Mouse (Mus musculus): ENCODE data around the gene Zcchc14. TPM values are rescaled to one million over a fixed set of nuclear protein-coding genes. Genes with fewer than 3 reads are reported as not detected.

Gene Zcchc14
- polyA plus RNA-seq, 1 experiment, result 31.4 TPM

- no peaks in the 10 kb centered on the region for H3K27me3 ChIP-seq (replicated peaks; ENCODE audit: control insufficient read depth, insufficient read depth, low read length)
- H3K4me3 ChIP-seq (ENCODE audit: insufficient read depth, low read depth, low read length), result no peak overlapping the region
- DNase-seq, result no peak
- H3K4me1 ChIP-seq (ENCODE audit: control insufficient read depth, insufficient read depth, low read length), result peaks cover 19% of the 10 kb centered on the region
- H3K36me3 ChIP-seq (ENCODE audit: control insufficient read depth, insufficient read depth, low read length), result no peaks in the 10 kb centered on the region
- 71% methylated on average over 4 of the region's 4 CpGs for WGBS
- TF ChIP-seq POLR2A (IDR thresholded peaks at IDR 0.05; ENCODE audit: low read depth, low read length), result no peak
- no peak for TF ChIP-seq CTCF (conservative IDR thresholded peaks at IDR 0.05; ENCODE audit: insufficient read depth, insufficient read length, low read depth, low read length)
- H3K27ac ChIP-seq (ENCODE audit: insufficient read depth, low read depth, low read length), result no peak overlapping the region
These were observed 24.0 kb downstream of the Zcchc14 start for GRCm38 (mm10) chr8:121628681-121629080.

- WGBS, result 71% methylated on average over 8 of the region's 8 CpGs
- TF ChIP-seq POLR2A (IDR thresholded peaks at IDR 0.05; ENCODE audit: low read depth, low read length), result no peak
- TF ChIP-seq CTCF (conservative IDR thresholded peaks at IDR 0.05; ENCODE audit: insufficient read depth, insufficient read length, low read depth, low read length), result no peak
- Histone ChIP-seq H3K27ac (ENCODE audit: insufficient read depth, low read depth, low read length) (no peak overlapping the region), H3K4me1 (ENCODE audit: control insufficient read depth, insufficient read depth, low read length) (peaks cover 26% of the 10 kb centered on the region), H3K27me3 (replicated peaks; ENCODE audit: control insufficient read depth, insufficient read depth, low read length) (no peaks in the 10 kb centered on the region), H3K36me3 (ENCODE audit: control insufficient read depth, insufficient read depth, low read length) (no peaks in the 10 kb centered on the region), H3K4me3 (ENCODE audit: insufficient read depth, low read depth, low read length) (no peak overlapping the region)
- DNase-seq, result no peak
These were observed 29.7 kb downstream of the Zcchc14 start for GRCm38 (mm10) chr8:121623043-121623442.

DNA sequence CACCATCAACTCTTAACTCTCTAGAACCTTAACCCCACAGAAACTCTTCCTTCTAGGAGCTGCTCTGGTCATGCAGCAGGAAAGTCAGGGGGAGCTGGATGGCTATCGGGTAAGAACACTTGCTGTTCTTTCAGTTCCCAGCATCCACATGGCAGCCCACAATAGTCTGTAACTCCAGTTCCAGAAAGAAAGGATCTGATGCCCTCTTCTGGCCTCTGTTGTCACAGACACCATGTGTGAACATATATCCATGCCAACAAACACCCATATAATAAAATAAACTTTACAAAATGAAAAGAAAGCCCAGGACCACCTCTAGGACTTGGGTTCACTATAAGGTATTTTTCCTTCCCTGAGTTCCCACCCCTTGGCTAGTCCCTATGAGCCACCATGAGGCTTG is 30.8 kb downstream of the Zcchc14 start:
- H3K27ac ChIP-seq (ENCODE audit: insufficient read depth, low read depth, low read length), result no peak overlapping the region
- H3K4me1 ChIP-seq (ENCODE audit: control insufficient read depth, insufficient read depth, low read length), result peaks cover 26% of the 10 kb centered on the region
- WGBS, result 41% methylated on average over 1 of the region's 1 CpGs
- H3K4me3 ChIP-seq (ENCODE audit: insufficient read depth, low read depth, low read length), result no peak overlapping the region
- H3K36me3 ChIP-seq (ENCODE audit: control insufficient read depth, insufficient read depth, low read length), result no peaks in the 10 kb centered on the region
- peak; percentile 45 for DNase-seq
- no peaks in the 10 kb centered on the region for H3K27me3 ChIP-seq (replicated peaks; ENCODE audit: control insufficient read depth, insufficient read depth, low read length)
- no peak for TF ChIP-seq POLR2A (IDR thresholded peaks at IDR 0.05; ENCODE audit: low read depth, low read length)
- 0 out of 2 replicates have a peak, but pooled peaks have one; percentile 15 for TF ChIP-seq CTCF (conservative IDR thresholded peaks at IDR 0.05; ENCODE audit: insufficient read depth, insufficient read length, low read depth, low read length)

DNA sequence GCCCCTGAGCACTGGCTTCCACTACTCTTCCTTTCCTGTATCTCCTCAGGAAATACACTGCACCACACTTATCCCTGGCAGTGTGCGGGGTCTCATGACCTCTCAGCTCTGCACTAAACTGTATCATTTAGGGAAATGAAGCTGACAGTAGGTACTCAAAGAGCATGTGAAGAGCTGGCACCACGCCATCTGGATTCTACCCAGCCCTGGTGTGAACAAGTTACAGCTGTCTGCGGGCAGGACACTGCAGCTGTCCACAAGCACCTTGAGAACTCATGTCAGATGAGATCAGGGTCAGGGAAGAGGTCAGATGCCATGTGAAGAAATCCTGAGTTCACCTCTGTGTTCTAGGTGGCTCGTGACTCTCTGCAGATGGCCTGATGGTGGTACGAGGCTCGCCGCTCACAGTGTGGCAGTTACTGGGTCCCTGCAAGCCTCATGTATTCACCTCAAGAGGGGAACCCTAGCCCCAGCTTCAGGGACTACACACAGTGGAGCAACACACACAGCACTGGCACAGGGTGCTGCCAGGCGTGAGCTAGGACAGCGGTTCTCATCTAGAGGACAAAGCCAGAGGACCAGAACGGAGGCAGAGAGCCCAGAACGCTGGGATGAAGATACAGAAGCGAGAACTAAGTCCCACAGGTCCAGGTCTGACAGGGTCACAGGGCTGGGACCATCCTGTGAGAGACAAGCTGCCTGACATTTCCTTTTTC is 31.7 kb downstream of the Zcchc14 start:
- H3K4me1 ChIP-seq (ENCODE audit: control insufficient read depth, insufficient read depth, low read length), result peaks cover 26% of the 10 kb centered on the region
- WGBS, result 51% methylated on average over 12 of the region's 12 CpGs
- DNase-seq, result peak; percentile 88

GRCm38 (mm10) chr8:121619401-121619995 is 33.2 kb downstream of the Zcchc14 start:
- H3K4me3 ChIP-seq (ENCODE audit: insufficient read depth, low read depth, low read length), result no peak overlapping the region
- peaks cover 26% of the 10 kb centered on the region for H3K4me1 ChIP-seq (ENCODE audit: control insufficient read depth, insufficient read depth, low read length)
- TF ChIP-seq POLR2A (IDR thresholded peaks at IDR 0.05; ENCODE audit: low read depth, low read length) (no peak), CTCF (conservative IDR thresholded peaks at IDR 0.05; ENCODE audit: insufficient read depth, insufficient read length, low read depth, low read length) (no peak)
- peak; percentile 95 for DNase-seq
- no peaks in the 10 kb centered on the region for H3K36me3 ChIP-seq (ENCODE audit: control insufficient read depth, insufficient read depth, low read length)
- peak overlapping the region; percentile 83 for H3K27ac ChIP-seq (ENCODE audit: insufficient read depth, low read depth, low read length)
- WGBS, result 24% methylated on average over 7 of the region's 7 CpGs
- no peaks in the 10 kb centered on the region for H3K27me3 ChIP-seq (replicated peaks; ENCODE audit: control insufficient read depth, insufficient read depth, low read length)

More for the DNA sequence above, 31.7 kb downstream of the Zcchc14 start:
- H3K4me3 ChIP-seq (ENCODE audit: insufficient read depth, low read depth, low read length), result no peak overlapping the region
- no peaks in the 10 kb centered on the region for H3K36me3 ChIP-seq (ENCODE audit: control insufficient read depth, insufficient read depth, low read length)
- peak overlapping the region; percentile 15 for H3K27ac ChIP-seq (ENCODE audit: insufficient read depth, low read depth, low read length)
- no peaks in the 10 kb centered on the region for H3K27me3 ChIP-seq (replicated peaks; ENCODE audit: control insufficient read depth, insufficient read depth, low read length)
- no peak for TF ChIP-seq CTCF (conservative IDR thresholded peaks at IDR 0.05; ENCODE audit: insufficient read depth, insufficient read length, low read depth, low read length)
- no peak for TF ChIP-seq POLR2A (IDR thresholded peaks at IDR 0.05; ENCODE audit: low read depth, low read length)

- Histone ChIP-seq H3K4me3 (ENCODE audit: insufficient read depth, low read depth, low read length) (no peak overlapping the region), H3K27ac (ENCODE audit: insufficient read depth, low read depth, low read length) (no peak overlapping the region), H3K4me1 (ENCODE audit: control insufficient read depth, insufficient read depth, low read length) (peaks cover 4% of the 10 kb centered on the region; the same call in 1 of the 2 replicates), H3K36me3 (ENCODE audit: control insufficient read depth, insufficient read depth, low read length) (no peaks in the 10 kb centered on the region), H3K27me3 (replicated peaks; ENCODE audit: control insufficient read depth, insufficient read depth, low read length) (no peaks in the 10 kb centered on the region)
- TF ChIP-seq POLR2A (IDR thresholded peaks at IDR 0.05; ENCODE audit: low read depth, low read length) (no peak), CTCF (conservative IDR thresholded peaks at IDR 0.05; ENCODE audit: insufficient read depth, insufficient read length, low read depth, low read length) (no peak)
- no peak for DNase-seq
These were observed 39.3 kb downstream of the Zcchc14 start for GRCm38 (mm10) chr8:121613419-121613818.

GRCm38 (mm10) chr8:121609916-121610315 is 42.8 kb downstream of the Zcchc14 start:
- WGBS, result 86% methylated on average over 11 of the region's 11 CpGs
- no peak for TF ChIP-seq CTCF (conservative IDR thresholded peaks at IDR 0.05; ENCODE audit: insufficient read depth, insufficient read length, low read depth, low read length)
- TF ChIP-seq POLR2A (IDR thresholded peaks at IDR 0.05; ENCODE audit: low read depth, low read length), result no peak
- Histone ChIP-seq H3K4me3 (ENCODE audit: insufficient read depth, low read depth, low read length) (no peak overlapping the region), H3K36me3 (ENCODE audit: control insufficient read depth, insufficient read depth, low read length) (peaks cover 2% of the 10 kb centered on the region; the same call in 1 of the 2 replicates), H3K27me3 (replicated peaks; ENCODE audit: control insufficient read depth, insufficient read depth, low read length) (no peaks in the 10 kb centered on the region), H3K27ac (ENCODE audit: insufficient read depth, low read depth, low read length) (no peak overlapping the region), H3K4me1 (ENCODE audit: control insufficient read depth, insufficient read depth, low read length) (no peaks in the 10 kb centered on the region)
- DNase-seq, result no peak

Measured in kidney, adult 2 months (tissue).